Mouse (Mus musculus) heart, postnatal 14 days (tissue): ENCODE measurements around the gene Grip1. TPM values are rescaled to one million over a fixed set of nuclear protein-coding genes. Genes with fewer than 3 reads are reported as not detected.
"Not testable (repeated sequence)": the region's sequence is repeated elsewhere in the genome, so short reads cannot be mapped to it uniquely, and the experiment has no call there.

Experiments
- DNase-seq, 2 experiments: peaks; one replicate each; pipeline ENCODE4 v3.0.0; 2021 to 2022
- intact Hi-C: fragments of 180-260 bp; cut with DNase I; formaldehyde crosslinking; loops from one replicate; pipeline ENCODE4 v1.15.1; 2025
- total RNA-seq, 2 experiments: library from RNA; stranded (reverse); gene quantifications; 2 replicates each; pipeline ENCODE4 v1.2.3; 2021

Grip1 gene
- total RNA-seq, 2 experiments from 2014 or later, result 0.61 to 0.86 TPM

GRCm38 (mm10) chr10:120111691-120112319, 658.2 kb downstream of the Grip1 start:
- DNase-seq, result no peak
- intact Hi-C loops, result no loop called here

GRCm38 (mm10) chr10:120112507-120113396, 659.1 kb downstream of the Grip1 start, which contains the start of gene Helb:
Gene Helb, minus strand, starts transcription at chr10:120112987.
- intact Hi-C loops, result no loop called here
- DNase-seq, result peak; percentile 98 to 99

- DNase-seq, intact Hi-C loops: not testable (repeated sequence)
Measured at GRCm38 (mm10) chr10:120113482-120113881, 659.9 kb downstream of the Grip1 start.

GRCm38 (mm10) chr10:120113980-120114379, 660.4 kb downstream of the Grip1 start:
- intact Hi-C loops, result no loop called here
- DNase-seq, result no peak

GRCm38 (mm10) chr10:120114493-120114892, 660.9 kb downstream of the Grip1 start:
- intact Hi-C loops, result no loop called here

GRCm38 (mm10) chr10:120115249-120115648, 661.6 kb downstream of the Grip1 start:
- intact Hi-C loops, result no loop called here
- DNase-seq, result no peak

More at GRCm38 (mm10) chr10:120114493-120114892, 660.9 kb downstream of the Grip1 start:
- DNase-seq, result no peak

- intact Hi-C loops, result no loop called here
- DNase-seq, result no peak
Measured at GRCm38 (mm10) chr10:120123721-120124120, 670.1 kb downstream of the Grip1 start.

- intact Hi-C loops, result loop anchor here (1.0 to 5.0 kb wide), 3 partner anchors 61 to 478 kb away; no protein-coding TSS in a partner anchor
- DNase-seq, result peak; percentile 83 to 90
Measured at GRCm38 (mm10) chr10:120124801-120125464, 671.3 kb downstream of the Grip1 start.

GRCm38 (mm10) chr10:120125465-120125857, 671.8 kb downstream of the Grip1 start:
- intact Hi-C loops, result loop anchor here (1.0 to 5.0 kb wide), 3 partner anchors 61 to 478 kb away; no protein-coding TSS in a partner anchor
- no peak for DNase-seq

- intact Hi-C loops, result loop anchor here (2.0 to 5.0 kb wide), 2 partner anchors 324 to 481 kb away; no protein-coding TSS in a partner anchor
- DNase-seq, result no peak
Measured at GRCm38 (mm10) chr10:120128601-120129277, 675.1 kb downstream of the Grip1 start.

- DNase-seq, result peak; percentile 14 to 48
- intact Hi-C loops, result no loop called here
Measured at GRCm38 (mm10) chr10:120130621-120131020, 677.0 kb downstream of the Grip1 start.

- no peak for DNase-seq
- intact Hi-C loops, result no loop called here
Measured at GRCm38 (mm10) chr10:120133697-120134096, 680.1 kb downstream of the Grip1 start.

- no peak for DNase-seq
- intact Hi-C loops, result no loop called here
Measured at GRCm38 (mm10) chr10:120136020-120136562, 682.5 kb downstream of the Grip1 start.

Other genes with a start within 250 kb of the Grip1 start
- gene Cand1, start 213.8 kb upstream of the Grip1 start, total RNA-seq, result 10 to 100 TPM; 42.6 to 53.8 TPM